Mouse (Mus musculus) liver, embryonic 16.5 days (tissue): ENCODE measurements around the gene Cstl1. TPM values are rescaled to one million over a fixed set of nuclear protein-coding genes. Genes with fewer than 3 reads are reported as not detected.
A peak's percentile ranks its signal among the peaks of the same experiment; 100 is the strongest.

ENCODE experiments used
- ATAC-seq: fragments of 200-750 bp; cut with Nextera tagmentation; 2 replicates; pipeline ENCODE4 v1.8.0; 2017; ENCODE audit warnings: low read depth, mild to moderate bottlenecking, moderate number of reproducible peaks, moderate library complexity
- H3K27ac ChIP-seq: fragments of 300-500 bp; sonication (generic); 2 replicates; pipeline ENCODE4 v1.5.1; 2014; ENCODE audit warnings: mild to moderate bottlenecking, low read length
- H3K27me3 ChIP-seq: fragments of 300-500 bp; sonication (generic); 2 replicates; pipeline ENCODE4 v1.6.1; 2014; ENCODE audit warnings: low read depth, low read length, mixed read lengths; ENCODE audit not compliant: control insufficient read depth, insufficient read depth
- H3K36me3 ChIP-seq: fragments of 300-500 bp; sonication (generic); 2 replicates; pipeline ENCODE4 v1.6.1; 2014; ENCODE audit warnings: mild to moderate bottlenecking; ENCODE audit not compliant: control insufficient read depth, insufficient read depth
- H3K4me1 ChIP-seq: fragments of 300-500 bp; sonication (generic); 2 replicates; pipeline ENCODE4 v1.6.1; 2014; ENCODE audit warnings: low read depth, low read length, mixed read lengths; ENCODE audit not compliant: control insufficient read depth
- H3K4me2 ChIP-seq: fragments of 300-500 bp; sonication (generic); 2 replicates; pipeline ENCODE4 v1.6.1; 2014; ENCODE audit warnings: low read depth, low read length, mixed read lengths
- H3K4me3 ChIP-seq: fragments of 300-500 bp; sonication (generic); 2 replicates; pipeline ENCODE4 v1.5.1; 2014; ENCODE audit warnings: low read depth, mild to moderate bottlenecking, low read length
- H3K9ac ChIP-seq: fragments of 300-500 bp; sonication (generic); 2 replicates; pipeline ENCODE4 v1.6.1; 2014; ENCODE audit warnings: low read depth, low read length
- H3K9me3 ChIP-seq: fragments of 300-500 bp; sonication (generic); replicated peaks from 2 replicates; pipeline ENCODE4 v1.6.1; 2016; ENCODE audit warnings: low read length; ENCODE audit not compliant: control insufficient read depth
- WGBS: fragments of 180-500 bp; shearing (Covaris S2); extraction: QIAGEN DNeasy Blood & Tissue Kit; methylation state at CpG from one replicate; pipeline ENCODE4 v1.1.7; 2014; ENCODE audit not compliant: insufficient replicate concordance; 5-methylcytosine and 5-hydroxymethylcytosine counted together
- polyA plus RNA-seq: library from polyadenylated mRNA; unstranded; fragments of >200 nt; fragmentation: Nextera tagmentation; extraction: Ambion mirVana; gene quantifications from 2 replicates; pipeline ENCODE4 v1.2.1, GENCODE M21; 2015

Cstl1 gene
- polyA plus RNA-seq, 1 experiment from 2014 or later, result not detected

- Histone ChIP-seq H3K9me3 (no peaks in the 10 kb centered on the region), H3K4me3 (no peak within 1 kb of the TSS), H3K36me3 (no peaks in the 10 kb centered on the region), H3K4me1 (no peaks in the 10 kb centered on the region), H3K9ac (no peak within 1 kb of the TSS), H3K4me2 (no peak within 1 kb of the TSS), H3K27ac (no peak within 1 kb of the TSS), H3K27me3 (no peaks in the 10 kb centered on the region)
- ATAC-seq, result no peak
- 50% methylated on average over 1 of the region's 1 CpGs for WGBS
These were observed 48.3 kb downstream of the Cstl1 start, which contains the start of gene Cst8 for GRCm38 (mm10) chr2:148798485-148798884. Gene Cst8, plus strand, starts transcription at chr2:148798785.

- H3K36me3 ChIP-seq, result no peaks in the 10 kb centered on the region
- no peaks in the 10 kb centered on the region for H3K4me1 ChIP-seq
- WGBS, result 11% methylated on average over 3 of the region's 3 CpGs
- H3K4me3 ChIP-seq, result no peak overlapping the region
- peak; percentile 75 for ATAC-seq
- no peak overlapping the region for H3K4me2 ChIP-seq
- H3K9ac ChIP-seq, result no peak overlapping the region
- H3K27ac ChIP-seq, result no peak overlapping the region
- H3K9me3 ChIP-seq, result no peaks in the 10 kb centered on the region
- H3K27me3 ChIP-seq, result no peaks in the 10 kb centered on the region
These were observed 51.3 kb downstream of the Cstl1 start for GRCm38 (mm10) chr2:148801491-148801921.

Other genes starting within 250 kb of the Cstl1 start
- gene Nxt1, start 77.8 kb upstream of the Cstl1 start, polyA plus RNA-seq, result 41.4 and 45.1 TPM in 2 replicates
- gene Gzf1, start 69.3 kb upstream of the Cstl1 start, polyA plus RNA-seq, result 11.7 and 13.9 TPM in 2 replicates
- 0.27 and 0.34 TPM in 2 replicates for gene Napb, start 17.9 kb upstream of the Cstl1 start, polyA plus RNA-seq
- gene Cst11, start 21.1 kb downstream of the Cstl1 start, polyA plus RNA-seq, result not detected in 2 replicates
- gene 8030411F24Rik, start 31.7 kb downstream of the Cstl1 start, polyA plus RNA-seq, result not detected in 2 replicates
- not detected in 2 replicates for gene Cst12, start 39.0 kb downstream of the Cstl1 start, polyA plus RNA-seq
- 0.43 and 0.79 TPM in 2 replicates for gene Cst8, start 48.4 kb downstream of the Cstl1 start, polyA plus RNA-seq
- not detected in 2 replicates for gene Cst13, start 69.7 kb downstream of the Cstl1 start, polyA plus RNA-seq
- not detected in 2 replicates for gene Cst9, start 84.8 kb downstream of the Cstl1 start, polyA plus RNA-seq
- not detected in 2 replicates for gene 9230104L09Rik, start 114.7 kb downstream of the Cstl1 start, polyA plus RNA-seq
- gene Cst3, start 125.3 kb downstream of the Cstl1 start, polyA plus RNA-seq, result 179 and 183 TPM in 2 replicates